Mouse (Mus musculus) adrenal gland (tissue): ENCODE measurements around the gene Lyzl4.

Experiments
- intact Hi-C: fragments of 180-260 bp; cut with DNase I; formaldehyde crosslinking; loops from one replicate; pipeline ENCODE4 v1.15.1; 2025
- long read RNA-seq, 2 experiments: library from polyadenylated mRNA; unstranded; transcript quantifications; one replicate each; pipeline ENCODE4 v2.0.0; 2020; ENCODE audit warnings: borderline replicate concordance in 1 of 2; ENCODE audit not compliant: insufficient replicate concordance in 1 of 2

Gene Lyzl4
- long read RNA-seq, experiment 1, result 0 reads
- long read RNA-seq, experiment 2, result 0 reads

DNA sequence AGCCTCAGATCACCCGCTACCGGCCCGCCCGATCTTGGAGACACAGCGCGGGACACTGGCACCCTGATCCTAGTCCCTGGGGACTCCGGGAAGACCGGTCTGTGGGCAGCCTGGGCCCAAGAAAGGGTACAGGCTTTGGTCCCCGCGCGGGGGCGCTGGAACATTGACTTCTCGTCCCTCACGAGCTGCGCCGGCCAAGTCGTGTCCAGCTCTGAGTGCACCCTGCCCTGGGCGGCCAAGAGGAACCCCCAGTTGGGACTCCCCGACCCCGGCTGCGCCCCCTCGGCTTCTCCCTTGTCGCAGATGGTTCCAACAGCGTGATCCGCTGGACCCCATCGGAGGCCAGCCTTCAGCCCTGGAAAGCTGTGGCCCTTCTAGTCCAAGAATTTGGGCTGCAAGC is at the start of gene Lyzl4:
Lyzl4 (minus strand) TSS at position 96 of the 400 bp plus-strand sequence.
- intact Hi-C loops, result no loop called here

DNA sequence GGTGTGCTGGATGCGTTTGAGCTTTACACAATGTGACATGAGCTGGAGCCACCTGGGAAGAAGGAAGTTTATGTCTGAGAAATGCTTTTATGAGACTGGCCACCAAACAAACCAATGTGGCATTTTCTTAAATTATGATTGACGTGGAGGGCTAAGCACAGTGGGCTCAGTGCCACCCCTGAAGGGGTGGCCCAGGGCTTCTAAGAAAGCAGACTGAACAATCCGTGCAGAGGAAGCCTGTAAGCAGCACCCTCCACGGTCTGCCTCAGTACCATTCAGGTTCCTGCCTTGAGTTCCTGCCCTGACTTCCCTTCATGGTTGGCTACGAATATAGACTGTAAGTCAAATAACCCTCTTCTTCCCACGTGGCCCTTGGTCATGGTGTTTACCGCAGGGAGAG is 48.8 kb upstream of the Lyzl4 start:
- intact Hi-C loops, result no loop called here

DNA sequence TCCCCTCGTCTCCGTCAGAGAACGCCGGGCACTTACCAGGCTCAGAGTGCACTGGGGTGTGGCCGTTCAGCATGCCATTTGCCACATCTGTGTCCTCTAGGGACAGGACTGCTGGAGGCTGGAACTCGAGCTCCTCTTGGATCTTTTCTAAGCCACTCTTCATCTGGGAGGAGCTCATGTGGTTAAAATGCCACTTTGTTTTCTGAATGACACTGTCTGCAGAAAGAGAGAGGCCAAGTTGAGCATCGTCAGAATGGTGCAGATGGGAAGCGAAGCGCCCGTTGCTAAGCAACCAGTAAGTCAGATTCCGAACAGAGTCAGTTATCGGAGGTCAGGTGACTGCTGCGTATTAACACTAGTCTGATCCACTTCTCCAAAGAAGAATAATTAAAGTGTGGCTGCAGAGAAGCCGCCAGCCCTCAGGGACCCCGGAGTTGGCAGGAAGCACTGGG is 48.3 kb upstream of the Lyzl4 start:
- intact Hi-C loops, result no loop called here

DNA sequence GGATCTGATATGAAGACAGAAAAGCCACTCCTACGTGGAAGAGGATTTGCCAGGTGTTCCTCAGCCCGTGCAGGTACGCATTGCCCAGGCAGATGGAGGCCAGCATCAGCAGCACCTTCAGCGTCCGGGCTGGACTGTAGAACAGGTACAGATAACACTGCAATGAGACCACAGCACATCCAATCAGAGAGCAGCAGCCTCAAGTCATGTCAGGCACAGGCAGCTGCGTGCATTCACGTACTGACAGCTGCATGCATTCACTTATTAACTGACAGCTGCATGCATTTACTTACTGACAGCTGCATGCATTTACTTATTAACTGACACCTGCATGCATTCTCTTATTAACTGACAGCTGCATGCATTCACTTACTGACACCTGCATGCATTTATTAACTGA is 42.8 kb upstream of the Lyzl4 start:
- intact Hi-C loops, result no loop called here

DNA sequence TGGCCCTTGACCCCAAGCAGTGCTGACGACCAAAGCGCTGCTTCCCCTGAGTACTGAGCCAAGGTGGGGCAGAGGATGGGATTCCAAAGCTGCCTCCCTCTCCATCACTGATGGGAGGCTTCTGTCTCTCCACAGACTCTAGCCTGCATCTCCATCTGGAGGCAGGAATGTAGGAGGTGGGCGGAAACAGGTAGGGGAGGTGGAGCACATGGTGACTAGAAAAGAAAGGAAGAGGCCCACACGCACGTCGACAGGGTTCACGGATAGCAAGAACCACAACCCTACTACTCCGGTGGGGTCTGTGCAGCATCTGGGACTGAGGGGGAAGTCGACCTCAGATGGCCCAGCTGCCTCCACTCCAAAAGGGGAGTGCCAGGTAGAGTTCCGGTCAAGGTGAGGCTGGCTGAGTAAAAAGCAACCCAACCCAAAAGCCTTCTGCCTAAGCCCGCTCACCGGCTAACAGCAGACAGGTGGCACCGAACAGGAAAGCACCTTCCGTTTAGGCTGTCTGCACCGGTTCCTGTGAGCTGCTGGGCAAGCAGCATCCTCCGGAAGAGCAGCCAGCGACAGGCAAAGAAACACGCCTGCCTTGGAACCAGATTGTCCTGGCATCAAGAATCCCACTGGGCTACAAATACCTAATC is 40.3 kb upstream of the Lyzl4 start:
- intact Hi-C loops, result no loop called here

DNA sequence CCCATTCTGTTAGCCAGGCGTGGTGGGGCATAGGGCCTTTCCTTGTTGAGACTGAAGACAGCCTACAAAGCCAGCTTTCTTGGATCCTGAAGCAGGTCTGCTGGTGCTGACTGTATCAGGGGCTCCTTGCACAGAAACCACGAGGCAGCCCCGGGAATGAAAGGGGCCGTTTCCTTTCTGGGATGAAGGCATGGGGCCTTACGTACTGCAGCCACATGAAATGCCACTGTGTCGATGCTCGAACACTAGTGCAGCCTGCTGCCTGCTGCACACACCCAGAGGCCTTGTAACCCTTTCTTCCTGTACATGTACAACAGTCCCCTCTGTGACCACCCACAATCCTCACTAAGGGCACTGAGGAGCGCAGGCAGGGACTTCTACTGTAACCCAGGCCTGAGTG is 39.3 kb upstream of the Lyzl4 start:
- intact Hi-C loops, result no loop called here

DNA sequence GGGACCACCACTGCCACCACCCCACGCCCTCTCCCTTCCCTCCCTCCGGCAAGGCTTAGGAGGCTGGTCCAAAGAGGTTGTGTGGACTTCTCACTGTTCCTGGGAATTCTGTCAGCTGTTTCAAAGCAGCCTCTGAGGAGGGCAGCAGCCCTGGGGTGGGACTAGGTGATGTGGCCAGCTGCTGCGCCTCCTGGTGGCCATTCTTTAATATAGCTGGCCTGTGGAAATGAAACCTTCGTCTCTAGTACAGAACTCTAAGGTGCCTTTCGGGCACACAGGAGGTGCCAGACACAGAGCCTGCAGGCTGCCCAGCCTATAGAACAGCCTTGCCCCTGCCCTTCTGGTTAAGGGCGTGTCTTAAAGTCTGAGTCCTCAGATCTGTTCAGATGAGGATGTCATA is 37.7 kb upstream of the Lyzl4 start:
- intact Hi-C loops, result no loop called here

DNA sequence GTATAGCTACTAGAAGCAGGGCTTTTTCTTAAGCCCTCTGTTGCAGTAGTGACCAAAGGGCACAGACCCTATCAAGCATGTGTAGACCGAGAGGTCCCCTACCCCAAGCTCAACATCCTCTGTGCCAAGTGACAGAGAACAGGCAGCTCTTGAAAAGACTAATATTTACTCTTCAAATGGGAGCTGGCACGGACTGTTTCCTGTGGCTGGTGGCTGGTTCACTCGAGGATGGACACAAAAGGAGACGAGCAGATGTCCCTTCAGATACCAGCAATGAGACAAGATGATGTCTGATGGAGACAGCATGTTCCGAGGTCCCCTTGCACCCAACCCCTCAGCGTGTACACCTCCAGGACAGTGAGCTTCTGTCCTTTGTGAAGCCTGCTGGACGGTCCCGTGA is 35.6 kb upstream of the Lyzl4 start:
- intact Hi-C loops, result no loop called here

DNA sequence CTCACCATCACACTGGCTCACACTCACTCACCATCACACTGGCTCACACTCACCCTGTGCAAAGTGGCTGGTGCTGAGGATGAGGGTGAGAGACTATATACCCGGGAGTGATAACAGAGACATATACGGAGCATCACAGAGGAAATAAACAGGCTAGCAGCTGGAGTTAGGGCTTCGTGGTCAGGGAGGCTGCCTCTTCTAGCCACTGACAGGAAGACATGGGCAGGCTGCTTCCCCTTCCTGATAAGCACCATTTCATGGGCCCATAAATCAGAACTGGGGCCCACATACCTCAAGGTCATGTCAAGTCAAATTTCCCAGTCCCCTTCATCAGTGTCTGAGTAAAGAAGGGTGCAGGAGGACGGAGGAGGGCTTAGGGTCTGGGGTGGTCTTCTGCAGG is 35.2 kb upstream of the Lyzl4 start:
- intact Hi-C loops, result no loop called here

DNA sequence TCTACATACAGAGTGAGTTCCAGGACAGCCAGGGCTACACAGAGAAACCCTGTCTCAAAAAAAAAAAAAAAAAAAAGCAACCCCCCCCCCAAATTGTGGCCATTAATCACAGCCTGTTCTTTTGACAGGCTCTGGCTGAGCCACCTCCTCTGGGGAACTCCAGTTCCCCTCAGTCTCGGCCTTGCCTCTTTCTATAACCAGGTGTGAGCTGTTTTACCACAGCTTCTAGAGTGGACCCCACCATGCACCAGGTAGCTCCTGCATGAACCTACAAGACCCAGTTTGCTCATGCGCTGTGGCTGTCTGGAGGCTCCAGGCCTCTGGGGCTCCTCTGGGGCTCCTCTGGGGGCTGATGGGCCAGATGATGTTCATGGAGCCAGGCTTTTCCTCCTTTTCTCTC is 33.7 kb upstream of the Lyzl4 start:
- intact Hi-C loops, result no loop called here

DNA sequence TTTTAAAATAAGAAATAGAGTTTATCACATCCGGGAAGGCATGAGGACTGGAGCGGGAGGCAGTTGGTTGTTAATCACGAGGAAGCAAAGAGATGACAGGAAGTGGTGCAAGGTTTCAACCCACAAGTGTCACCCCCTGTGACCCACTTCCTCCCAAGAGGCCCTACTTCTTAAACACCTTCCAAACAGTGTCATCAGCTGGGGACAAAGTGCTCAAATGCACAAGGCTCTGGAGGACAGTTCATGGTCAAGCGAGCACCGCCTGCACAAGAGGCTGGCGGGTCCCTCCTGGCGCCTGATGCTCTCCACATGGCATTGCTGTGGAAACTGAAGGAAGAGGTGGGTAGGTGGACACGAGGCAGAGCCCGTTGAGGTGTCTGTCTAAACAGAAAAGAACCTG is 33.1 kb upstream of the Lyzl4 start:
- intact Hi-C loops, result no loop called here

DNA sequence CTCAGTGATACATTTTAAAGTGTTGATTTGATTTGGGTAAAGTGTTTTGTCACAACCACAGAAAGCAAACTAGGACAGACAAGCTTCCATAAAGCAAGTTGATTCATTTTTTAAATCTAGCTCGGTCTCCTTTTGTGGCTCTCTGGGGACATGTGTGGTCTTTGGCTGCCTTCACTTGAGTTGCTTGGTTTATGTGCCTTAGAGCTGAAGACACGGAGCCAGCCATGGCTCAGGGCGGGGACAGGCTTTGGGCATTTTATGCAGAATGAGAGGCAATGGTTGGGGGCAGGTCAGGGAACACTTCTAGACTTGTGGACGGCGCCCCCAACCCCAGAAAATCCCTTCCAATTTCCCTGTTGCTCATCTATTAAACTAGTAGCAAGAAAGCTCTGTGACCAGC is 31.8 kb upstream of the Lyzl4 start:
- intact Hi-C loops, result loop anchor here (5.0 kb wide), 1 partner anchor 196 kb away; no protein-coding TSS in a partner anchor

DNA sequence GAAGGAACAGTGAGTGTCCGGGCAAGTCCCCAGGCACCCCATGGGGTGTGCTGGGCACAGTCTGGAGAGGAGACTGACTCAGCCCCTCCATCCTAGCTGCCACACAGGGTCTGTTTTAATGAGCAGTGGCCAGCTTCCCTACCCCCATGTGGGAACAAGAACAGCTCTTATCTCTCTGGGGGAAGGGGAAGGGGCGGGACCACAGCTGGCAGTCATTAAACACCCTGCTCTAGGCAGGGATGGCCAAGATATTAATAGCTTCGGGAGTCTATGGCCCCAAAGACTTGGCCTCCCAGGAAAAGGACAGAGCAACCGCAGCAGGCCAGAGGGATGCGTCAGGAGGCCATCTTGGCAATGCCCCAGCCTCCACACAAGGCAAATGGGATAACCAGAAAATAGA is 30.4 kb upstream of the Lyzl4 start:
- intact Hi-C loops, result loop anchor here (5.0 kb wide), 1 partner anchor 195 kb away; no protein-coding TSS in a partner anchor

DNA sequence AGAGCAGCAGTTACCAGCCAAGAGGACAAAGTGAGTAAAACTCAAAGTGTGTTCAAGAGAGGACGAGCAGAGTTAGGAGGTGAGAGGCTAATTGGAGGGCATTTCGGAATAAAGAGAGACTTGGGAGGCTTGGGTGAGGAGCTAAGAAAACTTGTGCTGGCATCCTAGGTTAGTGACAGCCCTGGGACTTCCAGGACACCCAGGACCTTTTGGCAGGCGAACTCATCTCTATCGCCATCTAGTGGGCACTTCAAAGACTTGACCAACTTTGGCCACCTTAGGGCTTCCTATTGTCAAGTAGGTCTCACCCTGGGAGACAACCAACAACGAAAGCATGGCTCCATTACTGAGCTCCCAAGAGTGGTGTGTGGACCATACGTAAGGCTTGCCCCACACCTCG is 29.4 kb upstream of the Lyzl4 start:
- intact Hi-C loops, result loop anchor here (5.0 kb wide), 1 partner anchor 194 kb away; no protein-coding TSS in a partner anchor

DNA sequence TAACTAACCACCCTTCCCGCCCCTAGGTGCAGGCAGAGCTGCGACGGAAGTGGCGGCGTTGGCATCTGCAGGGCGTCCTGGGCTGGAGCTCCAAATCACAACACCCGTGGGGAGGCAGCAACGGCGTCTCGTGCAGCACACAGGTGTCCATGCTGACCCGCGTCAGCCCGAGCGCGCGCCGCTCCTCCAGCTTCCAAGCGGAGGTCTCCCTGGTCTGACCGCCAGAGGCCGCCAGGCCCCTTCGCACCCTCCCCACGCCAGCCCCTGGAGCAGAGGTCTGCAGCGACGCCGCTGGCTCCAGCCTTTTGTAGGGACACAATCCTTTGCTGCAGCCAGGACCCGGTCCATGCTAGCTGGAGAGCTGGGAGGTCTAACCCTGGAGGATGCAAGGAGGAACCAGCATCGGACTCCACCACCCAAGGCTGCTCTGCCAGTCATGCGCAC is 27.5 kb upstream of the Lyzl4 start:
- intact Hi-C loops, result no loop called here

DNA sequence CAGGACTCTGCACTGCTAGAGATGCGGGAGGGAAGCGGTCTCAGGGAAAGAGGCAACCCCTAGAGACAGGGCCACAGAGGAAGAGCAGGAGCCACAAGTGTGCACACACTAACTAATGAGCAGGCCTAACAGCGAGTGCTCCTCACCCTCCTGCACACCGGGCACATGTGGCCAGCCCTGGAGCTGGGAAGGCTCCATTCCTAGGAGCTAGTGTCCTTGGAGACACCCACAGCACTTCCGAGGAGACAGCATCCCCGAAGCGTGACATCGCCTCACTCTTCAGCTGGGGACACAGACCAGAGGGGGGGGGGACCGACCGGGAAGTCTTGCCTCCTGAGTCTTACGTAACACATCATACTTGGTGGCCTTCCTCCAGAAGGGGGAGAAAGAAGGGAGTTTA is 25.9 kb upstream of the Lyzl4 start:
- intact Hi-C loops, result no loop called here

DNA sequence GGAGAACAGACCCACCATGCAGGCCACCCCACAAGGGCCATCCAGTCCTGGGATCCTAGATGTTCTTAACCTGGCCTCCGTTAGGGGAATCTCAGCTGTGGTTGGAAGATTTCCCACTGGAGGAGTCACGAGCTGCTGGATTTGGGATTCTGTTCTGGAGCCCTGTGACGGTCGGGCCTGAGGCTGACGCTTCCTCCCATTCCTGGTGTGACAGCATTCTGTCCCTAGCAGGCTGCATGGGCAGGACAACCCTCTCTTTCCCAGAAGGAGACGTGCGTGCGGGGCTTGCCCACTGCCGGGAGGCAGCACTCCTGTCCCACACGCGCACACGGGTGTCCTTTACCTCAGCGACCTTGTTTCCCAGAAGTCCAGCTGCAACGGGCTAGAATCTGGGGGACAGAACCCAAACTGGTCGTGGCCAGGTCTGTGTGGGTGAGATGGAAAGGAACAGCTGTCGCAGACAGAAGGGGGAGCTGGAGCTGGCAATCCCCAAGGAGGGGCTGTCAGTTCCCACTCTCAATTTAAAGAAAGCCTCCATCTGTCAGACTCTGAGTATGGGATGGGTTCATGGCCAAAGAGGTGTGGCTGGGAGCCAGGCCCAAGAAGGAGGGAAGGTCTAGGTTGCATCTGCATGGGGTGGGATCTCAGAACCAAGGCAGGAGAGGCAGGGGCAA is 25.2 kb upstream of the Lyzl4 start:
- intact Hi-C loops, result no loop called here

DNA sequence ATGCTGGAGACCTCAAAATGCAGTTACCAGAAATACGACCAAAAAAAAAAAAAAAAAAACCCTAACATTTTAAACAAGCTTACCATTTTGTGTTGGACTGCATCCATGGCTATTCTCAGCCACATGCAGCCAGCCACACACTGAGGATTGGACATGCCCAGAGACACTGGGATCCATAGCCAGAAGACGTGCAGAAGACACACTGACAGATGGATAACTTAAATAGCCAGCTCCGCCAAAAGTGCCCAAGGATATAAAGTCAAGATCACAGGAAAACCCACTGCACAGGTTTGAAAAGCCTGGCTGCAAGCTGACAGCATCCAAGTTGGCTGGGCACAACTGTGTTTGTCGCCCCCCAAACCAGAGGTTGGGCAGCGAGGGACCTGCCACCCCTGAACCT is 22.2 kb upstream of the Lyzl4 start:
- intact Hi-C loops, result no loop called here

DNA sequence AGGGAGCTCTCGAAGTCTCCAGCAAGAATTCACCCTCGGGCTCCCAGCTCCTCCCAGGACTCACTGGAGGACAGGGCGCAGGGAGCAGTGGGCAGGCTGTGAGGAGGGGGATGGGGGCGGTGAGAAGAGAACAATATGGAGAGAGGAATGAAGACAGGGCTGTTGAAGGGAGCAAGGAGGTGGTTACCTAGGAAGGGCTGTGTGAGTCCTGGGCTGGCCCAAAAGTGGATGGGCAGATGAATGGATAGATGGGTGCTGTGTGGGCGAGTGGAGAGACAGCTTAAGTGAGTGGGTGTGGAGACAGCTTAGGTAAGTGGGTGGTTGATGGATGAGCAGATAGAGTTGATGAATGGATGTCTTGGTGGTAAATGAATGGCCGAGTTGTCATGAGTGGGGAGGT is 21.6 kb upstream of the Lyzl4 start:
- intact Hi-C loops, result no loop called here

DNA sequence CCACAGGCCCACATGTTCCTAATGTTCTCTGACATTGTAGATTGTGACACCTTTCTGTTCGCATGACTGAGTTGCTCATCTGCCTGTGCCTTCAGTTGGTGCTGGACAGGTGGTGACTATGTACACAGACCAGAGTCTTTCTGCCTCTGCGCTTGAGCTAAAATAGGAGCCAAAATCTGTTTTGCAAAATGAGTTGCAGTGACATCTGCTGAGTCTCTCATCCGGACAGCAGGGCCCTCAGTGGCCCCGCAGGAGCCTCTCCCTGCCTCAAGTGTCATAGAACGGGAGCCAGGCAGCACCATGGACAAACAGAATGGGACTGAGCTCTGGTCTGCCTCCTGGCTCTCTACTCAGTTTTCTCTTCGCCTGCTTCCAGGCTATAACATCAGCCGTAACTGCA is 17.9 kb upstream of the Lyzl4 start:
- intact Hi-C loops, result no loop called here

DNA sequence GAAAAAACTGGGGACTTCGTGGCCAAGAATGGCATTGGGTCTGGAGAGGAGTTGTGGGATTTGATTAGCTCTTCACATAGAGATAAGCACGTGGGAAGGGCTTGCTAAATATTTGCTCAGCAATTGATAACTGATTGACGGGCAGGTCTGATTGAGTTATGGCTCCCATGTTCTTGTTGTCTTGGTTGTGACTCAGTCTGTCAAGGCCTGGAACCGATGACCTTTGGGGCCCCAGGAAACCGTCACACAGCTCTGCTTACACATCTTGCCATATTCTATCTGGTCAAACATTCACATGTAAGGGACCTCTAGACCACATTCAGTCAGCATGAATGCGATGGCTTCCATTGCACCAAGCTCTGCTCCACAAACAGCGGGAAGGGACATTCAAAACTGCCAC is 16.4 kb upstream of the Lyzl4 start:
- intact Hi-C loops, result no loop called here

DNA sequence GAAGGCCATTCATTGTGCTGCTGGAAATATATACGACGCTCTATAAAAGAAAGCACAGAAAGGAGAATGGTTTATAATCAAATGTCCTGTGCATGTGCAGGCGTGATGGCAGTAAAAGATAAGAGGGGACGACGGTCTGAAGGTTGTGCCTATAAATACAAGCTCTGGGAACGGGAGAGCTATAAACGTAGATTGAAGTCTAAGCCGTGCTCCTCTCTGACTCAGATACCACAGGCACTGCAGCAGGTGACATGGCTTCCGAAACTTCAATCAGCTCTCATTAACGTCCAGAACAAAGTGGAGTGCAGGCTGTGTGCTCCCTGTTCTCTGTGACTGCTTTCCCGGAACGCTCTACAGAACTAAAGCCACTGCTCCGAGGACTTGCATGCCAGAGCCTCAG is 15.2 kb upstream of the Lyzl4 start:
- intact Hi-C loops, result no loop called here

DNA sequence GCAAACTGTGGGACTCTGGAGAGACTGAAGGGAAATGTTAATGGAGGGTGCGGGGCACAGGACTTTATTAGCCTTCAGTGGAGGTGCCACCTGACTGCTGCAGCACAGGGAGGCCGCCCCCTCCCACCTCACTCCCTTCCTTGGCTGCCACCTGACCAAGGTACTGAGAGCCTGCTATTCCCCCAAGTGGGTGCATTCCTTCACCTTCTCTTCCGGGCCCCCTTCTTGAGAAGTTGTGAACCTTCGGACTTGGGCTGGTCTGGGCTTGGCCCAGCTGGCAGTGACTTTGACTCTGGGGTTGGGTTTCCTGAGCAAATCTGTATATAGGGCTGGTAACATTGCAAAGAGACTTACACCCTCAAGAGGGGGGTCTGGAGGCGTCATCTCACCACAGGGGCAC is 14.4 kb upstream of the Lyzl4 start:
- intact Hi-C loops, result no loop called here
